Mouse (Mus musculus) limb, embryonic 15.5 days (tissue): Measurements from ENCODE around the gene Tcf12. TPM values are rescaled to one million over a fixed set of nuclear protein-coding genes. Genes with fewer than 3 reads are reported as not detected.

Experiments
- ATAC-seq: fragments of 200-750 bp; cut with Nextera tagmentation; 2 replicates; pipeline ENCODE4 v1.8.0; 2017; ENCODE audit warnings: low read depth, moderate TSS enrichment; ENCODE audit not compliant: insufficient number of reproducible peaks, low FRiP score, low TSS enrichment
- H3K27ac ChIP-seq: fragments of 300-500 bp; sonication (generic); 2 replicates; pipeline ENCODE4 v1.5.1; 2015; ENCODE audit warnings: moderate library complexity, mild to moderate bottlenecking, inconsistent platforms
- H3K27me3 ChIP-seq: fragments of 300-500 bp; sonication (generic); 2 replicates; pipeline ENCODE4 v1.6.1; 2015; ENCODE audit warnings: inconsistent platforms
- H3K36me3 ChIP-seq: fragments of 300-500 bp; sonication (generic); 2 replicates; pipeline ENCODE4 v1.6.1; 2015; ENCODE audit warnings: inconsistent platforms
- H3K4me1 ChIP-seq: fragments of 300-500 bp; sonication (generic); 2 replicates; pipeline ENCODE4 v1.6.1; 2015; ENCODE audit warnings: inconsistent platforms
- H3K4me2 ChIP-seq: fragments of 300-500 bp; sonication (generic); 2 replicates; pipeline ENCODE4 v1.6.1; 2015; ENCODE audit warnings: mild to moderate bottlenecking, inconsistent platforms
- H3K4me3 ChIP-seq: fragments of 300-500 bp; sonication (generic); 2 replicates; pipeline ENCODE4 v1.5.1; 2015; ENCODE audit warnings: mild to moderate bottlenecking, inconsistent platforms
- H3K9ac ChIP-seq: fragments of 300-500 bp; sonication (generic); 2 replicates; pipeline ENCODE4 v1.6.1; 2015; ENCODE audit warnings: inconsistent platforms
- H3K9me3 ChIP-seq: fragments of 300-500 bp; sonication (generic); 2 replicates; pipeline ENCODE4 v1.6.1; 2016; ENCODE audit warnings: inconsistent platforms
- WGBS: fragments of 180-500 bp; shearing (Covaris S2); methylation state at CpG from one replicate; pipeline ENCODE4 v1.1.7; 2015; 5-methylcytosine and 5-hydroxymethylcytosine counted together
- polyA plus RNA-seq: library from polyadenylated mRNA; unstranded; fragments of >200 nt; fragmentation: Nextera tagmentation; extraction: Ambion mirVana; gene quantifications from 2 replicates; pipeline ENCODE4 v1.2.1, GENCODE M21; 2015

Tcf12 gene
- polyA plus RNA-seq, 1 experiment from 2014 or later, result 90.4 TPM

- H3K9ac ChIP-seq, result no peak overlapping the region
- peaks cover 12% of the 10 kb centered on the region for H3K4me1 ChIP-seq
- 84% methylated on average over 5 of the region's 5 CpGs for WGBS
- H3K9me3 ChIP-seq, result no peaks in the 10 kb centered on the region
- H3K27me3 ChIP-seq, result no peaks in the 10 kb centered on the region
- no peak for ATAC-seq
- no peak overlapping the region for H3K4me2 ChIP-seq
- H3K4me3 ChIP-seq, result no peak overlapping the region
- no peak overlapping the region for H3K27ac ChIP-seq
- no peaks in the 10 kb centered on the region for H3K36me3 ChIP-seq
Measured at GRCm38 (mm10) chr9:71830365-71830764, 281.3 kb downstream of the Tcf12 start.

- WGBS, result 79% methylated on average over 3 of the region's 3 CpGs
- ATAC-seq, result no peak
Measured at GRCm38 (mm10) chr9:71829753-71830152, 281.9 kb downstream of the Tcf12 start.

GRCm38 (mm10) chr9:71829137-71829536, 282.5 kb downstream of the Tcf12 start:
- WGBS, result 51% methylated on average over 6 of the region's 6 CpGs
- Histone ChIP-seq H3K36me3 (no peaks in the 10 kb centered on the region), H3K9ac (no peak overlapping the region), H3K27ac (no peak overlapping the region), H3K27me3 (no peaks in the 10 kb centered on the region), H3K4me2 (no peak overlapping the region), H3K4me1 (peaks cover 12% of the 10 kb centered on the region), H3K9me3 (no peaks in the 10 kb centered on the region), H3K4me3 (no peak overlapping the region)
- ATAC-seq, result no peak

More at GRCm38 (mm10) chr9:71829753-71830152, 281.9 kb downstream of the Tcf12 start:
- Histone ChIP-seq H3K4me2 (no peak overlapping the region), H3K9me3 (no peaks in the 10 kb centered on the region), H3K4me1 (peaks cover 12% of the 10 kb centered on the region), H3K9ac (no peak overlapping the region), H3K27ac (no peak overlapping the region), H3K4me3 (no peak overlapping the region), H3K36me3 (no peaks in the 10 kb centered on the region), H3K27me3 (no peaks in the 10 kb centered on the region)

- 85% methylated on average over 5 of the region's 5 CpGs for WGBS
- H3K4me3 ChIP-seq, result no peak overlapping the region
- no peaks in the 10 kb centered on the region for H3K27me3 ChIP-seq
- no peak overlapping the region for H3K9ac ChIP-seq
- H3K4me2 ChIP-seq, result no peak overlapping the region
- H3K36me3 ChIP-seq, result no peaks in the 10 kb centered on the region
- H3K4me1 ChIP-seq, result peaks cover 12% of the 10 kb centered on the region
- no peak overlapping the region for H3K27ac ChIP-seq
- ATAC-seq, result no peak
- H3K9me3 ChIP-seq, result no peaks in the 10 kb centered on the region
Measured at GRCm38 (mm10) chr9:71827371-71827770, 284.3 kb downstream of the Tcf12 start.

- Histone ChIP-seq H3K4me3 (no peak overlapping the region), H3K9me3 (no peaks in the 10 kb centered on the region), H3K27ac (peak overlapping the region; percentile 67), H3K4me2 (0 out of 2 replicates have a peak overlapping the region, but pooled peaks have one; percentile 27), H3K9ac (no peak overlapping the region), H3K27me3 (no peaks in the 10 kb centered on the region), H3K36me3 (no peaks in the 10 kb centered on the region), H3K4me1 (peaks cover 12% of the 10 kb centered on the region)
- ATAC-seq, result peak; percentile 70; the same call in 1 of the 2 replicates
- 47% methylated on average over 12 of the region's 12 CpGs for WGBS
Measured at GRCm38 (mm10) chr9:71826040-71826525, 285.6 kb downstream of the Tcf12 start.

GRCm38 (mm10) chr9:71822003-71822402, 289.7 kb downstream of the Tcf12 start:
- H3K4me1 ChIP-seq, result peaks cover 12% of the 10 kb centered on the region
- no peak overlapping the region for H3K4me2 ChIP-seq
- 74% methylated on average over 3 of the region's 3 CpGs for WGBS
- H3K27ac ChIP-seq, result no peak overlapping the region
- H3K27me3 ChIP-seq, result no peaks in the 10 kb centered on the region
- no peak overlapping the region for H3K4me3 ChIP-seq
- no peaks in the 10 kb centered on the region for H3K9me3 ChIP-seq
- H3K36me3 ChIP-seq, result no peaks in the 10 kb centered on the region
- ATAC-seq, result no peak
- H3K9ac ChIP-seq, result no peak overlapping the region

GRCm38 (mm10) chr9:71818453-71818852, 293.2 kb downstream of the Tcf12 start:
- no peak overlapping the region for H3K4me2 ChIP-seq
- WGBS, result 85% methylated on average over 7 of the region's 7 CpGs

GRCm38 (mm10) chr9:71816121-71816520, 295.6 kb downstream of the Tcf12 start:
- H3K4me1 ChIP-seq, result 0 out of 2 replicates have a peak, but pooled peaks cover 4% of the 10 kb centered on the region
- no peak overlapping the region for H3K27ac ChIP-seq
- H3K9me3 ChIP-seq, result no peaks in the 10 kb centered on the region
- no peak overlapping the region for H3K4me2 ChIP-seq
- 57% methylated on average over 3 of the region's 3 CpGs for WGBS
- no peaks in the 10 kb centered on the region for H3K27me3 ChIP-seq
- H3K36me3 ChIP-seq, result no peaks in the 10 kb centered on the region
- no peak for ATAC-seq
- H3K9ac ChIP-seq, result no peak overlapping the region
- no peak overlapping the region for H3K4me3 ChIP-seq

More at GRCm38 (mm10) chr9:71818453-71818852, 293.2 kb downstream of the Tcf12 start:
- Histone ChIP-seq H3K4me3 (no peak overlapping the region), H3K27me3 (no peaks in the 10 kb centered on the region), H3K27ac (no peak overlapping the region), H3K4me1 (no peaks in the 10 kb centered on the region), H3K9ac (no peak overlapping the region), H3K9me3 (no peaks in the 10 kb centered on the region), H3K36me3 (no peaks in the 10 kb centered on the region)
- no peak for ATAC-seq

GRCm38 (mm10) chr9:71813565-71813964, 298.1 kb downstream of the Tcf12 start:
- 0 out of 2 replicates have a peak, but pooled peaks cover 5% of the 10 kb centered on the region for H3K4me1 ChIP-seq
- no peaks in the 10 kb centered on the region for H3K36me3 ChIP-seq
- no peak overlapping the region for H3K9ac ChIP-seq
- 81% methylated on average over 3 of the region's 3 CpGs for WGBS
- H3K4me3 ChIP-seq, result no peak overlapping the region
- no peaks in the 10 kb centered on the region for H3K27me3 ChIP-seq
- H3K9me3 ChIP-seq, result no peaks in the 10 kb centered on the region
- no peak for ATAC-seq
- H3K27ac ChIP-seq, result no peak overlapping the region
- no peak overlapping the region for H3K4me2 ChIP-seq

- no peak overlapping the region for H3K27ac ChIP-seq
- no peak overlapping the region for H3K4me2 ChIP-seq
- H3K27me3 ChIP-seq, result no peaks in the 10 kb centered on the region
- H3K9me3 ChIP-seq, result no peaks in the 10 kb centered on the region
- 52% methylated on average over 4 of the region's 4 CpGs for WGBS
- H3K4me3 ChIP-seq, result no peak overlapping the region
- no peak overlapping the region for H3K9ac ChIP-seq
- no peak for ATAC-seq
- H3K4me1 ChIP-seq, result 0 out of 2 replicates have a peak, but pooled peaks cover 5% of the 10 kb centered on the region
- H3K36me3 ChIP-seq, result no peaks in the 10 kb centered on the region
Measured at GRCm38 (mm10) chr9:71812914-71813313, 298.8 kb downstream of the Tcf12 start.

- Histone ChIP-seq H3K4me2 (no peak overlapping the region), H3K36me3 (no peaks in the 10 kb centered on the region), H3K27ac (no peak overlapping the region), H3K4me1 (0 out of 2 replicates have a peak, but pooled peaks cover 5% of the 10 kb centered on the region), H3K27me3 (no peaks in the 10 kb centered on the region), H3K9ac (no peak overlapping the region), H3K4me3 (no peak overlapping the region), H3K9me3 (no peaks in the 10 kb centered on the region)
- no peak for ATAC-seq
- WGBS, result 42% methylated on average over 4 of the region's 4 CpGs
Measured at GRCm38 (mm10) chr9:71812402-71812801, 299.3 kb downstream of the Tcf12 start.

- 0 out of 2 replicates have a peak, but pooled peaks cover 5% of the 10 kb centered on the region for H3K4me1 ChIP-seq
- no peaks in the 10 kb centered on the region for H3K27me3 ChIP-seq
- no peak for ATAC-seq
- 72% methylated on average over 5 of the region's 5 CpGs for WGBS
- no peak overlapping the region for H3K9ac ChIP-seq
- no peak overlapping the region for H3K27ac ChIP-seq
- H3K9me3 ChIP-seq, result no peaks in the 10 kb centered on the region
- no peaks in the 10 kb centered on the region for H3K36me3 ChIP-seq
- H3K4me3 ChIP-seq, result no peak overlapping the region
- H3K4me2 ChIP-seq, result no peak overlapping the region
Measured at GRCm38 (mm10) chr9:71811404-71811803, 300.3 kb downstream of the Tcf12 start.

GRCm38 (mm10) chr9:71810723-71811122, 300.9 kb downstream of the Tcf12 start:
- Histone ChIP-seq H3K4me1 (0 out of 2 replicates have a peak, but pooled peaks cover 5% of the 10 kb centered on the region), H3K9ac (no peak overlapping the region), H3K36me3 (no peaks in the 10 kb centered on the region), H3K27ac (no peak overlapping the region), H3K9me3 (no peaks in the 10 kb centered on the region), H3K4me3 (no peak overlapping the region), H3K4me2 (no peak overlapping the region), H3K27me3 (no peaks in the 10 kb centered on the region)
- 84% methylated on average over 2 of the region's 2 CpGs for WGBS
- ATAC-seq, result no peak
